8 mouse cellular contexts compared by ENCODE assay signal in genomic region chr12:16591453-16592200, GRCm38 (mm10). TPM values are rescaled to one million over a fixed set of nuclear protein-coding genes. Genes with fewer than 3 reads are reported as not detected.
DNase-seq lines count a peak whose midpoint lies in the region; ATAC-seq and TF ChIP-seq lines count a peak whose summit lies in the region.

No protein-coding gene starts in this region.

- no peaks in the 10 kb centered on the region for H3K27me3 ChIP-seq in cerebellum, adult 2 months (ENCODE audit: control insufficient read depth, insufficient read depth, low read length)
- H3K27me3 ChIP-seq in hindbrain, embryonic 12.5 days: no peaks in the 10 kb centered on the region

- WGBS in cerebellum, adult 2 months: 13% methylated on average over 15 of the region's 15 CpGs
- 10% methylated on average over 15 of the region's 15 CpGs for WGBS in hindbrain, embryonic 12.5 days

- peak overlapping the region; percentile 43 for H3K9ac ChIP-seq in hindbrain, embryonic 12.5 days

- TF ChIP-seq CTCF in cerebellum, adult 2 months (IDR thresholded peaks at IDR 0.05; ENCODE audit: borderline replicate concordance, insufficient read depth, low read depth, low read length): no peak

- peak overlapping the region; percentile 53 for H3K4me2 ChIP-seq in hindbrain, embryonic 12.5 days (replicated peaks)

- DNase-seq in MN1 (ENCODE audit: low spot score): peak; percentile 96
- peak; percentile 85 to 90 for DNase-seq in cerebellum, adult 2 months
- DNase-seq in frontal cortex, postnatal 10 days (ENCODE audit: low spot score in 2 of 2): peak; percentile 66 to 78
- DNase-seq in layer of hippocampus, postnatal 25 days (ENCODE audit: extremely low spot score in 1 of 2, low spot score in 1 of 2): peak; percentile 60 to 73
- DNase-seq in lung, postnatal 14 days: peak; percentile 80
- peak; percentile 82 for DNase-seq in ovary, postnatal 36 days (ENCODE audit: low spot score)
- DNase-seq in thymus, postnatal 14 days: peak; percentile 91

- H3K4me1 ChIP-seq in cerebellum, adult 2 months (ENCODE audit: control insufficient read depth, insufficient read depth, low read length): 0 out of 2 replicates have a peak, but pooled peaks cover 3% of the 10 kb centered on the region
- H3K4me1 ChIP-seq in hindbrain, embryonic 12.5 days: peaks cover 47% of the 10 kb centered on the region

- H3K27ac ChIP-seq in cerebellum, adult 2 months (ENCODE audit: insufficient read depth, low read length): no peak overlapping the region
- peak overlapping the region; percentile 80 for H3K27ac ChIP-seq in hindbrain, embryonic 12.5 days

- no peaks in the 10 kb centered on the region for H3K36me3 ChIP-seq in hindbrain, embryonic 12.5 days

- peak overlapping the region; percentile 90 for H3K4me3 ChIP-seq in cerebellum, adult 2 months (replicated peaks; ENCODE audit: insufficient read depth, low read depth, low read length)
- peak overlapping the region; percentile 26 for H3K4me3 ChIP-seq in hindbrain, embryonic 12.5 days

- no peaks in the 10 kb centered on the region for H3K9me3 ChIP-seq in hindbrain, embryonic 12.5 days (replicated peaks)

- ATAC-seq in hindbrain, embryonic 12.5 days (ENCODE audit: low FRiP score): peak; percentile 82

- TF ChIP-seq POLR2A in cerebellum, adult 2 months (IDR thresholded peaks at IDR 0.05; ENCODE audit: borderline replicate concordance, insufficient read depth, low read length): peak; percentile 15; the same call in 1 of the 2 replicates

RNA-seq across cellular contexts. Expression of gene Lpin1, which starts 19.1 kb away (rescaled TPM):
- 37.2 and 38.6 TPM in 2 replicates for polyA plus RNA-seq in cerebellum, adult 2 months (2012; rRNA removed)
- polyA plus RNA-seq in hindbrain, embryonic 12.5 days (2016; fragmentation: Nextera tagmentation; extraction: Ambion mirVana): 17.1 and 19.0 TPM in 2 replicates
- total RNA-seq in layer of hippocampus, postnatal 25 days (2021): 10 to 100 TPM; 22.8 to 24.0 TPM
